Mouse (Mus musculus): ENCODE data around the gene 1700028K03Rik. TPM values are rescaled to one million over a fixed set of nuclear protein-coding genes. Genes with fewer than 3 reads are reported as not detected.

The 1700028K03Rik gene
- polyA plus RNA-seq, 1 experiment = 0.04 TPM

- Histone ChIP-seq H3K4me3 (ENCODE audit: control insufficient read depth, insufficient read depth, low read length) (no peak overlapping the region), H3K4me1 (replicated peaks; ENCODE audit: control insufficient read depth, insufficient read depth, low read length) (no peaks in the 10 kb centered on the region), H3K27me3 (ENCODE audit: control insufficient read depth, insufficient read depth, low read length) (no peaks in the 10 kb centered on the region), H3K27ac (ENCODE audit: control insufficient read depth, insufficient read depth, low read length) (peak overlapping the region; percentile 44), H3K36me3 (ENCODE audit: control insufficient read depth, insufficient read depth, low read length) (0 out of 2 replicates have a peak, but pooled peaks cover 3% of the 10 kb centered on the region)
- peak; percentile 21 for DNase-seq
- WGBS = 38% methylated on average over 10 of the region's 10 CpGs
- TF ChIP-seq POLR2A (IDR thresholded peaks at IDR 0.05; ENCODE audit: control insufficient read depth, extremely low read depth, insufficient read depth, low read length, poor library complexity) (no peak), CTCF (IDR thresholded peaks at IDR 0.05; ENCODE audit: borderline replicate concordance, control insufficient read depth, extremely low read depth, insufficient read depth, low read length, poor library complexity) (no peak)
These were observed 36.7 kb upstream of the 1700028K03Rik start for GRCm38 (mm10) chr5:107497519-107498501.

GRCm38 (mm10) chr5:107498806-107499310, 35.7 kb upstream of the 1700028K03Rik start:
- no peak for TF ChIP-seq POLR2A (IDR thresholded peaks at IDR 0.05; ENCODE audit: control insufficient read depth, extremely low read depth, insufficient read depth, low read length, poor library complexity)
- no peak for TF ChIP-seq CTCF (IDR thresholded peaks at IDR 0.05; ENCODE audit: borderline replicate concordance, control insufficient read depth, extremely low read depth, insufficient read depth, low read length, poor library complexity)
- 0 out of 2 replicates have a peak, but pooled peaks cover 3% of the 10 kb centered on the region for H3K36me3 ChIP-seq (ENCODE audit: control insufficient read depth, insufficient read depth, low read length)
- H3K27me3 ChIP-seq (ENCODE audit: control insufficient read depth, insufficient read depth, low read length) = no peaks in the 10 kb centered on the region
- DNase-seq = no peak
- H3K4me1 ChIP-seq (replicated peaks; ENCODE audit: control insufficient read depth, insufficient read depth, low read length) = peaks cover 4% of the 10 kb centered on the region
- 39% methylated on average over 5 of the region's 5 CpGs for WGBS
- H3K4me3 ChIP-seq (ENCODE audit: control insufficient read depth, insufficient read depth, low read length) = peak overlapping the region; percentile 1; the same call in 1 of the 2 replicates
- H3K27ac ChIP-seq (ENCODE audit: control insufficient read depth, insufficient read depth, low read length) = peak overlapping the region; percentile 39

- no peaks in the 10 kb centered on the region for H3K27me3 ChIP-seq (ENCODE audit: control insufficient read depth, insufficient read depth, low read length)
- H3K36me3 ChIP-seq (ENCODE audit: control insufficient read depth, insufficient read depth, low read length) = peaks cover 6% of the 10 kb centered on the region; the same call in 1 of the 2 replicates
- DNase-seq = no peak
- H3K4me1 ChIP-seq (replicated peaks; ENCODE audit: control insufficient read depth, insufficient read depth, low read length) = peaks cover 6% of the 10 kb centered on the region
- H3K4me3 ChIP-seq (ENCODE audit: control insufficient read depth, insufficient read depth, low read length) = no peak overlapping the region
- H3K27ac ChIP-seq (ENCODE audit: control insufficient read depth, insufficient read depth, low read length) = no peak overlapping the region
- TF ChIP-seq POLR2A (IDR thresholded peaks at IDR 0.05; ENCODE audit: control insufficient read depth, extremely low read depth, insufficient read depth, low read length, poor library complexity) = no peak
- TF ChIP-seq CTCF (IDR thresholded peaks at IDR 0.05; ENCODE audit: borderline replicate concordance, control insufficient read depth, extremely low read depth, insufficient read depth, low read length, poor library complexity) = no peak
- WGBS = 93% methylated on average over 5 of the region's 5 CpGs
These were observed 34.5 kb upstream of the 1700028K03Rik start for GRCm38 (mm10) chr5:107499891-107500535.

GRCm38 (mm10) chr5:107500741-107501140, 33.8 kb upstream of the 1700028K03Rik start:
- Histone ChIP-seq H3K27me3 (ENCODE audit: control insufficient read depth, insufficient read depth, low read length) (no peaks in the 10 kb centered on the region), H3K27ac (ENCODE audit: control insufficient read depth, insufficient read depth, low read length) (no peak overlapping the region), H3K4me1 (replicated peaks; ENCODE audit: control insufficient read depth, insufficient read depth, low read length) (peaks cover 6% of the 10 kb centered on the region), H3K4me3 (ENCODE audit: control insufficient read depth, insufficient read depth, low read length) (no peak overlapping the region), H3K36me3 (ENCODE audit: control insufficient read depth, insufficient read depth, low read length) (peaks cover 13% of the 10 kb centered on the region)
- 97% methylated on average over 1 of the region's 1 CpGs for WGBS
- TF ChIP-seq POLR2A (IDR thresholded peaks at IDR 0.05; ENCODE audit: control insufficient read depth, extremely low read depth, insufficient read depth, low read length, poor library complexity) = no peak
- no peak for TF ChIP-seq CTCF (IDR thresholded peaks at IDR 0.05; ENCODE audit: borderline replicate concordance, control insufficient read depth, extremely low read depth, insufficient read depth, low read length, poor library complexity)
- no peak for DNase-seq

DNA sequence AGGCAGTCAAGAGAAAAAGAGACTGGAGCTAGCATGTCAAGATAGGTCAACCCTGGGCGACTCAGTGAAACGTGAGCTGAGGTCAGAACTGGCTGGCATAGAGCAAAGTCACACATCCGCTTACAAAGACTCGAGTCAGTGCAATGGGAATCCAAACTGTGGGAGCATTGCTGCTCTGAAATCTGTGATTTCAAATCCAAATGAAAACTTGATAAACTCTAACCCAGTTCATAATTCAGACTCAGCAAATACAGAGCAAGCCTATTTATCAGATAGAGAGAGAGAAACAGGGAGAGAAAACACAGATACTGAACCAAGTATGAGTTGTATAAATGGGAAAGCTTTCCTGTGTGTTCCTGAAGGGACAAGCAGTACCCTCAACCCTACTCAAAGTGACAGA, 27.2 kb upstream of the 1700028K03Rik start, which contains the start of gene Gm42669:
TSS of gene Gm42669 (plus strand) at position 301 of the 400 bp plus-strand sequence.
- DNase-seq = no peak
- no peak within 1 kb of the TSS for H3K27ac ChIP-seq (ENCODE audit: control insufficient read depth, insufficient read depth, low read length)
- peaks cover 6% of the 10 kb centered on the region for H3K4me1 ChIP-seq (replicated peaks; ENCODE audit: control insufficient read depth, insufficient read depth, low read length)
- no peak within 1 kb of the TSS for H3K4me3 ChIP-seq (ENCODE audit: control insufficient read depth, insufficient read depth, low read length)
- WGBS = 95% methylated on average over 4 of the region's 4 CpGs
- no peak for TF ChIP-seq POLR2A (IDR thresholded peaks at IDR 0.05; ENCODE audit: control insufficient read depth, extremely low read depth, insufficient read depth, low read length, poor library complexity)
- no peak for TF ChIP-seq CTCF (IDR thresholded peaks at IDR 0.05; ENCODE audit: borderline replicate concordance, control insufficient read depth, extremely low read depth, insufficient read depth, low read length, poor library complexity)
- no peaks in the 10 kb centered on the region for H3K27me3 ChIP-seq (ENCODE audit: control insufficient read depth, insufficient read depth, low read length)
- peaks cover 29% of the 10 kb centered on the region for H3K36me3 ChIP-seq (ENCODE audit: control insufficient read depth, insufficient read depth, low read length)

- no peaks in the 10 kb centered on the region for H3K27me3 ChIP-seq (ENCODE audit: control insufficient read depth, insufficient read depth, low read length)
- TF ChIP-seq CTCF (IDR thresholded peaks at IDR 0.05; ENCODE audit: borderline replicate concordance, control insufficient read depth, extremely low read depth, insufficient read depth, low read length, poor library complexity) (no peak), POLR2A (IDR thresholded peaks at IDR 0.05; ENCODE audit: control insufficient read depth, extremely low read depth, insufficient read depth, low read length, poor library complexity) (no peak)
- H3K4me1 ChIP-seq (replicated peaks; ENCODE audit: control insufficient read depth, insufficient read depth, low read length) = peaks cover 2% of the 10 kb centered on the region
- H3K27ac ChIP-seq (ENCODE audit: control insufficient read depth, insufficient read depth, low read length) = no peak overlapping the region
- H3K36me3 ChIP-seq (ENCODE audit: control insufficient read depth, insufficient read depth, low read length) = peaks cover 22% of the 10 kb centered on the region
- H3K4me3 ChIP-seq (ENCODE audit: control insufficient read depth, insufficient read depth, low read length) = no peak overlapping the region
- no peak for DNase-seq
- WGBS = 95% methylated on average over 10 of the region's 10 CpGs
These were observed 24.0 kb upstream of the 1700028K03Rik start for GRCm38 (mm10) chr5:107510503-107510902.

Data from thymus, adult 2 months (tissue).